Mouse (Mus musculus) cerebellum, adult 18-20 months (tissue): ENCODE results near the gene Ikbip.

Experiments
- DNase-seq, 2 experiments: peaks; one replicate each; pipeline ENCODE4 v3.0.0; 2021

Ikbip gene

GRCm38 (mm10) chr10:91122646-91123045 is 39.9 kb downstream of the Ikbip start:
- DNase-seq, result no peak

GRCm38 (mm10) chr10:91123281-91123827 is 40.6 kb downstream of the Ikbip start:
- DNase-seq, result peak in 1 of 2 experiments; percentile 55

- peak; percentile 98 to 99 for DNase-seq
These were observed 41.4 kb downstream of the Ikbip start, which contains the start of gene Slc25a3 for GRCm38 (mm10) chr10:91123828-91124822. TSS of gene Slc25a3 (minus strand) at chr10:91124059.

GRCm38 (mm10) chr10:91126618-91127355 is 44.0 kb downstream of the Ikbip start:
- no peak for DNase-seq

- no peak for DNase-seq
These were observed 44.7 kb downstream of the Ikbip start for GRCm38 (mm10) chr10:91127395-91127794.

- no peak for DNase-seq
These were observed 45.9 kb downstream of the Ikbip start for GRCm38 (mm10) chr10:91128551-91129160.

- no peak for DNase-seq
These were observed 48.1 kb downstream of the Ikbip start for GRCm38 (mm10) chr10:91130792-91131191.

GRCm38 (mm10) chr10:91131565-91131964 is 48.8 kb downstream of the Ikbip start:
- no peak for DNase-seq

GRCm38 (mm10) chr10:91135302-91135972 is 52.7 kb downstream of the Ikbip start:
- no peak for DNase-seq

- DNase-seq, result no peak
These were observed 54.7 kb downstream of the Ikbip start for GRCm38 (mm10) chr10:91137400-91137799.

- DNase-seq, result no peak
These were observed 55.6 kb downstream of the Ikbip start for GRCm38 (mm10) chr10:91138317-91138716.

- no peak for DNase-seq
These were observed 56.5 kb downstream of the Ikbip start for GRCm38 (mm10) chr10:91139148-91139766.

- DNase-seq, result no peak
These were observed 58.8 kb downstream of the Ikbip start for GRCm38 (mm10) chr10:91141564-91141963.

GRCm38 (mm10) chr10:91142654-91143191 is 60.0 kb downstream of the Ikbip start:
- DNase-seq, result no peak

GRCm38 (mm10) chr10:91143313-91144230 is 60.8 kb downstream of the Ikbip start:
- DNase-seq, result no peak

- no peak for DNase-seq
These were observed 62.7 kb downstream of the Ikbip start for GRCm38 (mm10) chr10:91145413-91145812.
